Mouse (Mus musculus) frontal cortex, postnatal 10 days (tissue): Measurements from ENCODE around the gene D10Wsu102e.
"Not testable (repeated sequence)": the region's sequence is repeated elsewhere in the genome, so short reads cannot be mapped to it uniquely, and the experiment has no call there.

Source experiments
- DNase-seq, 2 experiments: peaks; one replicate each; pipeline ENCODE4 v3.0.0; 2022; ENCODE audit warnings: low spot score in 2 of 2, mixed read lengths in 1 of 2

D10Wsu102e gene

GRCm38 (mm10) chr10:83385330-83385910 is 25.4 kb downstream of the D10Wsu102e start:
- DNase-seq = no peak

GRCm38 (mm10) chr10:83397336-83397735 is 37.3 kb downstream of the D10Wsu102e start:
- DNase-seq = no peak

GRCm38 (mm10) chr10:83400896-83401295 is 40.9 kb downstream of the D10Wsu102e start:
- DNase-seq = not testable (repeated sequence)

GRCm38 (mm10) chr10:83405031-83405430 is 45.0 kb downstream of the D10Wsu102e start:
- no peak for DNase-seq

GRCm38 (mm10) chr10:83405711-83406110 is 45.7 kb downstream of the D10Wsu102e start:
- DNase-seq = no peak

GRCm38 (mm10) chr10:83407141-83407540 is 47.1 kb downstream of the D10Wsu102e start:
- DNase-seq = no peak

GRCm38 (mm10) chr10:83418466-83418865 is 58.4 kb downstream of the D10Wsu102e start:
- DNase-seq = not testable (repeated sequence)

- no peak for DNase-seq
These were observed 88.6 kb downstream of the D10Wsu102e start for GRCm38 (mm10) chr10:83448582-83448981.

GRCm38 (mm10) chr10:83457531-83457930 is 97.5 kb downstream of the D10Wsu102e start:
- DNase-seq = no peak

- DNase-seq = no peak
These were observed 115.2 kb downstream of the D10Wsu102e start for GRCm38 (mm10) chr10:83475226-83475625.

- peak; percentile 18 to 39 for DNase-seq
These were observed 117.3 kb downstream of the D10Wsu102e start for GRCm38 (mm10) chr10:83477286-83477685.

- no peak for DNase-seq
These were observed 130.5 kb downstream of the D10Wsu102e start for GRCm38 (mm10) chr10:83490506-83490905.

- DNase-seq = no peak
These were observed 137.3 kb downstream of the D10Wsu102e start for GRCm38 (mm10) chr10:83497321-83497720.

- DNase-seq = no peak
These were observed 149.1 kb downstream of the D10Wsu102e start for GRCm38 (mm10) chr10:83508962-83509660.

GRCm38 (mm10) chr10:83511304-83511703 is 151.3 kb downstream of the D10Wsu102e start:
- DNase-seq = no peak

GRCm38 (mm10) chr10:83513736-83514135 is 153.7 kb downstream of the D10Wsu102e start:
- no peak for DNase-seq

- DNase-seq = no peak
These were observed 161.0 kb downstream of the D10Wsu102e start for GRCm38 (mm10) chr10:83520990-83521389.

GRCm38 (mm10) chr10:83524238-83524637 is 164.2 kb downstream of the D10Wsu102e start:
- DNase-seq = not testable (repeated sequence)

GRCm38 (mm10) chr10:83530384-83530967 is 170.5 kb downstream of the D10Wsu102e start:
- DNase-seq = no peak

- DNase-seq = peak; percentile 41 to 48
These were observed 173.4 kb downstream of the D10Wsu102e start for GRCm38 (mm10) chr10:83533258-83533909.

- peak; percentile 26 to 54 for DNase-seq
These were observed 173.9 kb downstream of the D10Wsu102e start, which contains the start of gene Aldh1l2 for GRCm38 (mm10) chr10:83533910-83534283. Gene Aldh1l2, minus strand, starts transcription at chr10:83534140.

- no peak for DNase-seq
These were observed 176.4 kb downstream of the D10Wsu102e start for GRCm38 (mm10) chr10:83536436-83536835.
